ENCODE assay signal across 18 mouse cellular contexts in the genomic region with DNA sequence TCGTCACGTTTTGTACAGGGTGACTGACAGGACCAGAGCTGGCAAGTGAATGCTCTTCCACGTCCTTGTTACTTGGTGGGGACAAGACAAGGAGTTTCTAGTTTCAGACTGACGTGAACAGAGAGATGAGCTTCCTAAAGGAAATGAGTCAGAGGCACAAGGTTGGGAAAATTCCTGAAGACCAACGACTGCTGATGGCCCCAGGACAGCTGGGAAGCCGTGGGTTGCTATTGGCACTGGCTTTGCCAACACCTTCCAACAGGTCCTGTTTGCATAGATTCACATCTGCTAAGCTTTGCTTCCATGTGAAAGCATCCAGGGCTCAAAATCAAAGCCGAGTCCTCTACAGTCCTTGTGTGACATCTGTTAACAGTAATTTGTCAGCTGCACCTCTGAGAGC.
"Had no signal": no experiment of that assay in that cellular context is flagged by ENCODE, and none has a peak within 500 bp of the region (broad histone marks: within the 10 kb centered on the region; RNA-seq: fewer than 3 reads in every experiment).

No protein-coding gene starts in this region.

- H3K4me3 ChIP-seq: layer of hippocampus, adult 2 months; liver, embryonic 13.5 days; neural tube, embryonic 12.5 days; neural tube, embryonic 15.5 days had no signal

- H3K9me3 ChIP-seq: liver, embryonic 13.5 days; neural tube, embryonic 12.5 days; neural tube, embryonic 15.5 days had no signal

- H3K27ac ChIP-seq: kidney, postnatal 0 days; layer of hippocampus, adult 2 months; liver, embryonic 13.5 days; neural tube, embryonic 12.5 days; neural tube, embryonic 15.5 days; stomach, postnatal 0 days had no signal

- H3K4me2 ChIP-seq: liver, embryonic 13.5 days; midbrain, embryonic 11.5 days; neural tube, embryonic 12.5 days; neural tube, embryonic 15.5 days had no signal

- H3K36me3 ChIP-seq: liver, embryonic 13.5 days; neural tube, embryonic 12.5 days; neural tube, embryonic 15.5 days had no signal

- H3K27me3 ChIP-seq: liver, embryonic 13.5 days; neural tube, embryonic 12.5 days; neural tube, embryonic 15.5 days had no signal

- DNase-seq: kidney, postnatal 25 days; layer of hippocampus, postnatal 36 days; left cerebral cortex, postnatal 4 days; liver, embryonic 13.5 days; lung, adult 2 months; lung, postnatal 14 days; lung, postnatal 4 days; midbrain, embryonic 14.5 days; right cerebral cortex, adult 18-20 months; right cerebral cortex, postnatal 14 days; right cerebral cortex, postnatal 4 days; thymus, postnatal 25 days had no signal

- H3K9ac ChIP-seq: liver, embryonic 13.5 days; neural tube, embryonic 12.5 days; neural tube, embryonic 15.5 days had no signal

- H3K4me1 ChIP-seq: liver, embryonic 13.5 days; neural tube, embryonic 15.5 days had no signal
